Mouse (Mus musculus) spleen, adult 18-20 months (tissue): ENCODE measurements around the gene Kcnd3.

Source experiments
- DNase-seq, 2 experiments: peaks; one replicate each; pipeline ENCODE4 v3.0.0; 2022; ENCODE audit warnings: mixed read lengths in 2 of 2

Kcnd3 gene

GRCm38 (mm10) chr3:105530363-105531130 is 78.4 kb downstream of the Kcnd3 start:
- DNase-seq = no peak

- no peak for DNase-seq
Observed at GRCm38 (mm10) chr3:105538406-105538805, 86.3 kb downstream of the Kcnd3 start.

GRCm38 (mm10) chr3:105538819-105539607 is 86.9 kb downstream of the Kcnd3 start:
- no peak for DNase-seq

- no peak for DNase-seq
Observed at GRCm38 (mm10) chr3:105542741-105543140, 90.6 kb downstream of the Kcnd3 start.

- DNase-seq = no peak
Observed at GRCm38 (mm10) chr3:105544106-105544505, 92.0 kb downstream of the Kcnd3 start.

GRCm38 (mm10) chr3:105546611-105547071 is 94.5 kb downstream of the Kcnd3 start:
- no peak for DNase-seq

- no peak for DNase-seq
Observed at GRCm38 (mm10) chr3:105548074-105548771, 96.1 kb downstream of the Kcnd3 start.

- DNase-seq = no peak
Observed at GRCm38 (mm10) chr3:105559456-105559855, 107.3 kb downstream of the Kcnd3 start.

- no peak for DNase-seq
Observed at GRCm38 (mm10) chr3:105566973-105567372, 114.8 kb downstream of the Kcnd3 start.

GRCm38 (mm10) chr3:105567472-105567871 is 115.3 kb downstream of the Kcnd3 start:
- no peak for DNase-seq

- no peak for DNase-seq
Observed at GRCm38 (mm10) chr3:105568403-105568802, 116.3 kb downstream of the Kcnd3 start.

- no peak for DNase-seq
Observed at GRCm38 (mm10) chr3:105568851-105569250, 116.7 kb downstream of the Kcnd3 start.

GRCm38 (mm10) chr3:105569310-105569752 is 117.2 kb downstream of the Kcnd3 start:
- DNase-seq = no peak

GRCm38 (mm10) chr3:105569950-105570349 is 117.8 kb downstream of the Kcnd3 start:
- no peak for DNase-seq

- no peak for DNase-seq
Observed at GRCm38 (mm10) chr3:105570818-105571217, 118.7 kb downstream of the Kcnd3 start.

- DNase-seq = no peak
Observed at GRCm38 (mm10) chr3:105571944-105572343, 119.8 kb downstream of the Kcnd3 start.

- no peak for DNase-seq
Observed at GRCm38 (mm10) chr3:105573156-105573555, 121.0 kb downstream of the Kcnd3 start.

- no peak for DNase-seq
Observed at GRCm38 (mm10) chr3:105578320-105578719, 126.2 kb downstream of the Kcnd3 start.

- no peak for DNase-seq
Observed at GRCm38 (mm10) chr3:105581119-105581518, 129.0 kb downstream of the Kcnd3 start.

- no peak for DNase-seq
Observed at GRCm38 (mm10) chr3:105585734-105586159, 133.6 kb downstream of the Kcnd3 start.

GRCm38 (mm10) chr3:105590056-105590672 is 138.0 kb downstream of the Kcnd3 start:
- no peak for DNase-seq

- DNase-seq = no peak
Observed at GRCm38 (mm10) chr3:105591766-105592165, 139.6 kb downstream of the Kcnd3 start.

- DNase-seq = no peak
Observed at GRCm38 (mm10) chr3:105592246-105592645, 140.1 kb downstream of the Kcnd3 start.
